Mouse (Mus musculus): ENCODE data around the gene Kif14.

GRCm38 (mm10) chr1:136550285-136550684, 84.1 kb downstream of the Kif14 start:
- TF ChIP-seq JUND (conservative IDR thresholded peaks at IDR 0.05; ENCODE audit: low read depth, low read length) (no peak), ZNF384 (IDR thresholded peaks at IDR 0.05; ENCODE audit: low read depth, low read length) (no peak), USF2 (conservative IDR thresholded peaks at IDR 0.05; ENCODE audit: low read depth, low read length) (no peak), POLR2A (IDR thresholded peaks at IDR 0.05; ENCODE audit: low read depth, low read length) (no peak), CHD1 (IDR thresholded peaks at IDR 0.05; ENCODE audit: low read depth, low read length) (no peak), EP300 (IDR thresholded peaks at IDR 0.05; ENCODE audit: low read length) (no peak), CHD2 (IDR thresholded peaks at IDR 0.05; ENCODE audit: low read length) (no peak), CTCF (conservative IDR thresholded peaks at IDR 0.05 in 1 of 2, IDR thresholded peaks at IDR 0.05 in 1 of 2; ENCODE audit: low read depth in 2 of 2, low read length in 2 of 2) (no peak), TBP (conservative IDR thresholded peaks at IDR 0.05; ENCODE audit: low read depth, low read length) (no peak), HCFC1 (IDR thresholded peaks at IDR 0.05; ENCODE audit: low read depth, low read length) (no peak), UBTF (IDR thresholded peaks at IDR 0.05; ENCODE audit: low read depth, low read length) (no peak), ZKSCAN1 (IDR thresholded peaks at IDR 0.05; ENCODE audit: borderline replicate concordance, low read depth, low read length) (no peak), MXI1 (IDR thresholded peaks at IDR 0.05; ENCODE audit: low read depth, low read length) (no peak), MYC (IDR thresholded peaks at IDR 0.05; ENCODE audit: low read depth, low read length) (no peak)
